Mouse (Mus musculus) hindbrain, embryonic 14.5 days (tissue): Measurements from ENCODE around the gene Map4k5. TPM values are rescaled to one million over a fixed set of nuclear protein-coding genes. Genes with fewer than 3 reads are reported as not detected.

Source experiments
- ATAC-seq: fragments of 200-750 bp; cut with Nextera tagmentation; 2 replicates; pipeline ENCODE4 v1.8.0; 2017; ENCODE audit warnings: moderate number of reproducible peaks, mild to moderate bottlenecking, moderate TSS enrichment, moderate library complexity; ENCODE audit not compliant: low FRiP score
- DNase-seq: peaks from one replicate; pipeline ENCODE4 v3.0.0-alpha.2; 2015; ENCODE audit warnings: low spot score
- H3K27ac ChIP-seq: fragments of 300-500 bp; sonication (generic); 2 replicates; pipeline ENCODE4 v1.5.1; 2014; ENCODE audit warnings: mild to moderate bottlenecking, moderate library complexity
- H3K27me3 ChIP-seq: fragments of 300-500 bp; sonication (generic); 2 replicates; pipeline ENCODE4 v1.6.1; 2014; ENCODE audit warnings: mild to moderate bottlenecking, low read length, mixed read lengths; ENCODE audit not compliant: control insufficient read depth, insufficient read depth
- H3K36me3 ChIP-seq: fragments of 300-500 bp; sonication (generic); replicated peaks from 2 replicates; pipeline ENCODE4 v1.6.1; 2014; ENCODE audit not compliant: control insufficient read depth, insufficient read depth
- H3K4me1 ChIP-seq: fragments of 300-500 bp; sonication (generic); replicated peaks from 2 replicates; pipeline ENCODE4 v1.6.1; 2014; ENCODE audit warnings: antibody characterized with exemption, low read length, mixed read lengths; ENCODE audit not compliant: control insufficient read depth, insufficient read depth
- H3K4me2 ChIP-seq: fragments of 300-500 bp; sonication (generic); replicated peaks from 2 replicates; pipeline ENCODE4 v1.6.1; 2014; ENCODE audit warnings: mild to moderate bottlenecking, moderate library complexity
- H3K4me3 ChIP-seq: fragments of 300-500 bp; sonication (generic); replicated peaks from 2 replicates; pipeline ENCODE4 v1.5.1; 2014; ENCODE audit warnings: mild to moderate bottlenecking, low read length
- H3K9ac ChIP-seq: fragments of 300-500 bp; sonication (generic); 2 replicates; pipeline ENCODE4 v1.6.1; 2014
- H3K9me3 ChIP-seq: fragments of 300-500 bp; sonication (generic); 2 replicates; pipeline ENCODE4 v1.6.1; 2016; ENCODE audit warnings: low read length; ENCODE audit not compliant: control insufficient read depth
- WGBS: fragments of 180-500 bp; shearing (Covaris S2); extraction: QIAGEN DNeasy Blood & Tissue Kit; methylation state at CpG from one replicate; pipeline ENCODE4 v1.1.7; 2014; 5-methylcytosine and 5-hydroxymethylcytosine counted together
- polyA plus RNA-seq: library from polyadenylated mRNA; unstranded; fragments of >200 nt; fragmentation: Nextera tagmentation; extraction: Ambion mirVana; gene quantifications from 2 replicates; pipeline ENCODE4 v1.2.1, GENCODE M21; 2014

Gene Map4k5
- polyA plus RNA-seq, 1 experiment from 2014 or later, result 37.7 TPM

GRCm38 (mm10) chr12:69891721-69892120 lies 1.3 kb downstream of the Map4k5 start:
- Histone ChIP-seq H3K4me3 (peak overlapping the region; percentile 93), H3K9ac (peak overlapping the region; percentile 95), H3K27ac (peak overlapping the region; percentile 97), H3K4me2 (peak overlapping the region; percentile 89), H3K27me3 (no peaks in the 10 kb centered on the region), H3K4me1 (peaks cover 27% of the 10 kb centered on the region), H3K36me3 (no peaks in the 10 kb centered on the region), H3K9me3 (no peaks in the 10 kb centered on the region)
- ATAC-seq (no peak), DNase-seq (no peak)
- WGBS, result 48% methylated on average over 3 of the region's 3 CpGs

DNA sequence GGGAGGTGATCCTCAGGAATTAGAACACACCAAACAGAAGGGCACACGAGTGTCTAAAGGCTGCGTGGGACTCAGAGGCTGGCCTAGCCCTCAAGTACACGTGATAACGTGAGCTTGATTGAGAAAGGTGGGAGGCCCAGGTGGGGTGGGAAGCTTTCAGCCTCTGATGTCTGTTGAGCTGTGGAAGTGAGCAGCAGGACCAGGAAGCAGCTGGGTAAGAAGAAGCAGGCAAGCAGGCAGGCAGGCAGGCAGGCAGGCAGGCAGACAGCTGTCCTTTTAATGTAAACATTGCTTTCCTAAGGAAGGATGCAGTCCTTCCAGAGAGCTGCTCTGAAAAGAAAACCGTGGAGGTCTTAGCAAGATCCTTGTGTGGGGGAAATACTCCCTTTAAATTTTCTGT lies 2.5 kb downstream of the Map4k5 start:
- Histone ChIP-seq H3K4me3 (no peak overlapping the region; the same call in 1 of the 2 replicates), H3K27me3 (no peaks in the 10 kb centered on the region), H3K9ac (peak overlapping the region; percentile 95; the same call in 1 of the 2 replicates), H3K27ac (0 out of 2 replicates have a peak overlapping the region, but pooled peaks have one; percentile 2), H3K36me3 (no peaks in the 10 kb centered on the region), H3K9me3 (no peaks in the 10 kb centered on the region), H3K4me1 (peaks cover 27% of the 10 kb centered on the region), H3K4me2 (peak overlapping the region; percentile 89)
- whole genome bisulfite sequencing, result 28% methylated on average over 5 of the region's 5 CpGs
- DNase-seq (no peak), ATAC-seq (no peak)

- Histone ChIP-seq H3K4me1 (peaks cover 27% of the 10 kb centered on the region), H3K4me2 (peak overlapping the region; percentile 89), H3K9me3 (no peaks in the 10 kb centered on the region), H3K9ac (peak overlapping the region; percentile 95; the same call in 1 of the 2 replicates), H3K27ac (0 out of 2 replicates have a peak overlapping the region, but pooled peaks have one; percentile 2), H3K36me3 (no peaks in the 10 kb centered on the region), H3K4me3 (no peak overlapping the region; the same call in 1 of the 2 replicates), H3K27me3 (no peaks in the 10 kb centered on the region)
- 49% methylated on average over 6 of the region's 6 CpGs for WGBS
- ATAC-seq (no peak), DNase-seq (no peak)
These were observed 2.9 kb downstream of the Map4k5 start for GRCm38 (mm10) chr12:69890051-69890450.

DNA sequence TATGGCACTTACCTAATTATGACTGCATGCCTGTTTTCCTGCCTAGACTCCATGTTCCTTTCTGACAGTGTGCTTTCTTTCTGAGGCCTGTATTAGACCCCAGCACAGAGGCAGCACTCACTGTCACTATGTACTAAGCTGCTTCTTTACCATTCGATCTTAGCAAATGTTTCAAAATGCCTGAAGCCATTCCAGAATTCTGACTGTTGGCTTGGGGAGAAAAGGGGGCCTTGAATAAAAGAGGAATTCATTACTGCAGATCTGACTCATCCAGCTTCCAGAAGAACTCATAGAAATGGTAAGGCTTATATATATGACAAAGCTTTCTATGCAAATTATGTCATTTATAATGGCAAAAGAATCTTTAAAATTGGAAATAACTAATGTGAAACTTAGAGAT lies 4.7 kb downstream of the Map4k5 start:
- no peak overlapping the region for H3K4me2 ChIP-seq
- 71% methylated on average over 1 of the region's 1 CpGs for WGBS
- ATAC-seq (no peak), DNase-seq (no peak)
- no peaks in the 10 kb centered on the region for H3K27me3 ChIP-seq
- H3K9me3 ChIP-seq, result no peaks in the 10 kb centered on the region
- no peak overlapping the region for H3K9ac ChIP-seq
- H3K4me1 ChIP-seq, result peaks cover 27% of the 10 kb centered on the region
- H3K4me3 ChIP-seq, result no peak overlapping the region
- no peak overlapping the region for H3K27ac ChIP-seq
- H3K36me3 ChIP-seq, result no peaks in the 10 kb centered on the region

DNA sequence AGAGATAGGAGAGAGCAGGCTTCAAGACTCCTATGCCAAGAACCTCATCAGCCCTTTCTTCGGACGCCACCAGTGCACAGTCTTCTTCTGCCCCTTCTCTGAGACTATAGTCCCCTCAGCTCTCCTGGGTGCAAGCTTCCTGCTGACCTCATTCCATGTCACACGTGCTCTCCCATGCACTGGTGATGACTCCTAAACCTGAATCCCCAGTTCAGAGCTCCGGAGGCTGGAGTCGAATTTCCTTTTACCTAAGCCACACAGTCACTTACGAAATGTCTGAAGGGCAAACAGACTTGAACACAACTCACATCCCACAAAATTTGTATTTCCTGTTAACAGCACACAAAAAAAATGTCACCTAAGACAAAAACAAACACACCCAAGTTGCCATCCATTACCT lies 5.2 kb downstream of the Map4k5 start:
- H3K4me2 ChIP-seq, result no peak overlapping the region
- no peaks in the 10 kb centered on the region for H3K36me3 ChIP-seq
- H3K9ac ChIP-seq, result no peak overlapping the region
- 93% methylated on average over 6 of the region's 6 CpGs for WGBS
- no peaks in the 10 kb centered on the region for H3K9me3 ChIP-seq
- H3K4me3 ChIP-seq, result no peak overlapping the region
- DNase-seq (no peak), ATAC-seq (no peak)
- no peak overlapping the region for H3K27ac ChIP-seq
- no peaks in the 10 kb centered on the region for H3K27me3 ChIP-seq
- H3K4me1 ChIP-seq, result peaks cover 27% of the 10 kb centered on the region

- Histone ChIP-seq H3K9ac (no peak overlapping the region), H3K4me2 (no peak overlapping the region), H3K9me3 (no peaks in the 10 kb centered on the region), H3K36me3 (no peaks in the 10 kb centered on the region), H3K27me3 (no peaks in the 10 kb centered on the region), H3K4me3 (no peak overlapping the region), H3K4me1 (peaks cover 15% of the 10 kb centered on the region), H3K27ac (no peak overlapping the region)
- 95% methylated on average over 5 of the region's 5 CpGs for WGBS
- DNase-seq, result no peak
- no peak for ATAC-seq
These were observed 7.7 kb downstream of the Map4k5 start for GRCm38 (mm10) chr12:69885170-69885923.

- no peak for ATAC-seq
- H3K4me1 ChIP-seq, result peaks cover 14% of the 10 kb centered on the region; the same call in 1 of the 2 replicates
- no peak for DNase-seq
- 97% methylated on average over 5 of the region's 5 CpGs for WGBS
- no peaks in the 10 kb centered on the region for H3K36me3 ChIP-seq
- no peak overlapping the region for H3K4me2 ChIP-seq
- H3K9ac ChIP-seq, result no peak overlapping the region
- no peak overlapping the region for H3K4me3 ChIP-seq
- H3K27ac ChIP-seq, result no peak overlapping the region
- no peaks in the 10 kb centered on the region for H3K27me3 ChIP-seq
- H3K9me3 ChIP-seq, result no peaks in the 10 kb centered on the region
These were observed 8.9 kb downstream of the Map4k5 start for GRCm38 (mm10) chr12:69884053-69884452.

GRCm38 (mm10) chr12:69881198-69881905 lies 11.6 kb downstream of the Map4k5 start:
- no peaks in the 10 kb centered on the region for H3K36me3 ChIP-seq
- H3K4me2 ChIP-seq, result no peak overlapping the region
- H3K9ac ChIP-seq, result no peak overlapping the region
- no peaks in the 10 kb centered on the region for H3K27me3 ChIP-seq
- H3K27ac ChIP-seq, result no peak overlapping the region
- DNase-seq (no peak), ATAC-seq (0 out of 2 replicates have a peak, but pooled peaks have one; percentile 48)
- H3K4me3 ChIP-seq, result no peak overlapping the region
- 38% methylated on average over 10 of the region's 10 CpGs for WGBS
- no peaks in the 10 kb centered on the region for H3K9me3 ChIP-seq
- H3K4me1 ChIP-seq, result peaks cover 8% of the 10 kb centered on the region; the same call in 1 of the 2 replicates

DNA sequence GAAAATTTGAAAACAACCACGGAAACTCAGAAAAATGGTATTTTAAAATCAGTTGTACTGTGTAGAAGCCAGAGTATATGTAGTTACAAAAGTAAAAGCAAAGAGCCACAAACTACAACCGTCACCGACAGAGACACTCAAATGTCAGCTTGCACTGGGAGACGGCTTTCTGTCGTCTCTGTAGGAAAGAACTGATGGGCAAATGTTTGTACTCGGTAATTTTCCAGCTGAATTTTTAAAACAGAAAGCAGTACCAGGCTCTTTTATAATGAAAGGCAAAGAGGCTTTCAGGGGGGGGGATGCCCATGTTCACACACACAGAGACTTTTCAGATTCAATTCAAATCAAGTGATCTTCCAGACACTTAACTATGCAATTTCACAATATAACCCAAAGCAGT lies 13.3 kb downstream of the Map4k5 start:
- Histone ChIP-seq H3K36me3 (no peaks in the 10 kb centered on the region), H3K4me2 (no peak overlapping the region), H3K4me1 (peaks cover 8% of the 10 kb centered on the region; the same call in 1 of the 2 replicates), H3K9me3 (no peaks in the 10 kb centered on the region), H3K4me3 (no peak overlapping the region), H3K27ac (no peak overlapping the region), H3K27me3 (no peaks in the 10 kb centered on the region), H3K9ac (no peak overlapping the region)
- ATAC-seq (no peak), DNase-seq (no peak)
- WGBS, result 17% methylated on average over 6 of the region's 6 CpGs
